Mouse (Mus musculus): ENCODE measurements around the gene Cntn5. TPM values are rescaled to one million over a fixed set of nuclear protein-coding genes. Genes with fewer than 3 reads are reported as not detected.

Cntn5 gene
- total and polyA plus RNA-seq, 2 experiments from 2014 or later = 23.7 to 24.8 TPM

GRCm38 (mm10) chr9:9854791-9855190, 1049.8 kb downstream of the Cntn5 start:
- no peaks in the 10 kb centered on the region for H3K36me3 ChIP-seq (ENCODE audit: insufficient read depth, low read length)
- no peaks in the 10 kb centered on the region for H3K4me1 ChIP-seq (ENCODE audit: insufficient read depth, low read length)
- DNase-seq (ENCODE audit: low spot score) = no peak
- no peak overlapping the region for H3K9ac ChIP-seq (replicated peaks; ENCODE audit: low read length, poor library complexity, severe bottlenecking)
- no peaks in the 10 kb centered on the region for H3K27me3 ChIP-seq (ENCODE audit: insufficient read depth, low read length)
- no peak for ATAC-seq (ENCODE audit: low FRiP score)
- TF ChIP-seq CTCF (IDR thresholded peaks at IDR 0.05) = no peak
- no peaks in the 10 kb centered on the region for H3K9me3 ChIP-seq (ENCODE audit: low read length)
- H3K27ac ChIP-seq (ENCODE audit: low read depth, low read length) = no peak overlapping the region
- 50% methylated on average over 1 of the region's 1 CpGs for whole genome bisulfite sequencing
- H3K4me3 ChIP-seq (ENCODE audit: low read depth, low read length) = no peak overlapping the region
- no peak overlapping the region for H3K4me2 ChIP-seq (ENCODE audit: low read depth, low read length, poor library complexity, severe bottlenecking)

GRCm38 (mm10) chr9:9830231-9830630, 1074.3 kb downstream of the Cntn5 start:
- no peak for ATAC-seq (ENCODE audit: low FRiP score)
- no peak overlapping the region for H3K27ac ChIP-seq (ENCODE audit: low read depth, low read length)
- H3K4me1 ChIP-seq (ENCODE audit: insufficient read depth, low read length) = no peaks in the 10 kb centered on the region
- DNase-seq (ENCODE audit: low spot score) = no peak
- 75% methylated on average over 2 of the region's 2 CpGs for WGBS
- H3K4me3 ChIP-seq (ENCODE audit: low read depth, low read length) = no peak overlapping the region
- no peak overlapping the region for H3K9ac ChIP-seq (replicated peaks; ENCODE audit: low read length, poor library complexity, severe bottlenecking)
- H3K27me3 ChIP-seq (ENCODE audit: insufficient read depth, low read length) = no peaks in the 10 kb centered on the region
- no peaks in the 10 kb centered on the region for H3K36me3 ChIP-seq (ENCODE audit: insufficient read depth, low read length)
- TF ChIP-seq CTCF (IDR thresholded peaks at IDR 0.05) = no peak
- no peak overlapping the region for H3K4me2 ChIP-seq (ENCODE audit: low read depth, low read length, poor library complexity, severe bottlenecking)
- no peaks in the 10 kb centered on the region for H3K9me3 ChIP-seq (ENCODE audit: low read length)

- no peaks in the 10 kb centered on the region for H3K9me3 ChIP-seq (ENCODE audit: low read length)
- DNase-seq (ENCODE audit: low spot score) (no peak), ATAC-seq (ENCODE audit: low FRiP score) (no peak)
- no peaks in the 10 kb centered on the region for H3K36me3 ChIP-seq (ENCODE audit: insufficient read depth, low read length)
- no peak overlapping the region for H3K27ac ChIP-seq (ENCODE audit: low read depth, low read length)
- H3K4me3 ChIP-seq (ENCODE audit: low read depth, low read length) = no peak overlapping the region
- H3K9ac ChIP-seq (replicated peaks; ENCODE audit: low read length, poor library complexity, severe bottlenecking) = no peak overlapping the region
- no peaks in the 10 kb centered on the region for H3K4me1 ChIP-seq (ENCODE audit: insufficient read depth, low read length)
- no peak for TF ChIP-seq CTCF (IDR thresholded peaks at IDR 0.05)
- WGBS = 80% methylated on average over 1 of the region's 1 CpGs
- no peak overlapping the region for H3K4me2 ChIP-seq (ENCODE audit: low read depth, low read length, poor library complexity, severe bottlenecking)
- H3K27me3 ChIP-seq (ENCODE audit: insufficient read depth, low read length) = no peaks in the 10 kb centered on the region
These were observed 1084.6 kb downstream of the Cntn5 start for GRCm38 (mm10) chr9:9819963-9820362.

GRCm38 (mm10) chr9:9817477-9817876, 1087.1 kb downstream of the Cntn5 start:
- Histone ChIP-seq H3K4me1 (ENCODE audit: insufficient read depth, low read length) (no peaks in the 10 kb centered on the region), H3K27ac (ENCODE audit: low read depth, low read length) (no peak overlapping the region), H3K9me3 (ENCODE audit: low read length) (no peaks in the 10 kb centered on the region), H3K4me2 (ENCODE audit: low read depth, low read length, poor library complexity, severe bottlenecking) (no peak overlapping the region), H3K27me3 (ENCODE audit: insufficient read depth, low read length) (no peaks in the 10 kb centered on the region), H3K9ac (replicated peaks; ENCODE audit: low read length, poor library complexity, severe bottlenecking) (no peak overlapping the region), H3K4me3 (ENCODE audit: low read depth, low read length) (no peak overlapping the region), H3K36me3 (ENCODE audit: insufficient read depth, low read length) (no peaks in the 10 kb centered on the region)
- no peak for ATAC-seq (ENCODE audit: low FRiP score)
- TF ChIP-seq CTCF (IDR thresholded peaks at IDR 0.05) = no peak
- peak; percentile 34 for DNase-seq (ENCODE audit: low spot score)
- WGBS = 76% methylated on average over 2 of the region's 2 CpGs

GRCm38 (mm10) chr9:9799546-9799945, 1105.0 kb downstream of the Cntn5 start:
- Histone ChIP-seq H3K4me1 (ENCODE audit: insufficient read depth, low read length) (no peaks in the 10 kb centered on the region), H3K27ac (ENCODE audit: low read depth, low read length) (no peak overlapping the region), H3K36me3 (ENCODE audit: insufficient read depth, low read length) (no peaks in the 10 kb centered on the region), H3K4me3 (ENCODE audit: low read depth, low read length) (no peak overlapping the region), H3K9ac (replicated peaks; ENCODE audit: low read length, poor library complexity, severe bottlenecking) (no peak overlapping the region), H3K9me3 (ENCODE audit: low read length) (no peaks in the 10 kb centered on the region), H3K4me2 (ENCODE audit: low read depth, low read length, poor library complexity, severe bottlenecking) (no peak overlapping the region), H3K27me3 (ENCODE audit: insufficient read depth, low read length) (no peaks in the 10 kb centered on the region)
- WGBS = 86% methylated on average over 2 of the region's 2 CpGs
- ATAC-seq (ENCODE audit: low FRiP score) = no peak
- peak; percentile 22 for DNase-seq (ENCODE audit: low spot score)
- peak; percentile 48; the same call in 1 of the 2 replicates for TF ChIP-seq CTCF (IDR thresholded peaks at IDR 0.05)

GRCm38 (mm10) chr9:9783680-9784079, 1120.9 kb downstream of the Cntn5 start:
- Histone ChIP-seq H3K4me2 (ENCODE audit: low read depth, low read length, poor library complexity, severe bottlenecking) (no peak overlapping the region), H3K9me3 (ENCODE audit: low read length) (no peaks in the 10 kb centered on the region), H3K9ac (replicated peaks; ENCODE audit: low read length, poor library complexity, severe bottlenecking) (no peak overlapping the region), H3K4me3 (ENCODE audit: low read depth, low read length) (no peak overlapping the region), H3K27ac (ENCODE audit: low read depth, low read length) (no peak overlapping the region), H3K4me1 (ENCODE audit: insufficient read depth, low read length) (no peaks in the 10 kb centered on the region), H3K36me3 (ENCODE audit: insufficient read depth, low read length) (no peaks in the 10 kb centered on the region), H3K27me3 (ENCODE audit: insufficient read depth, low read length) (no peaks in the 10 kb centered on the region)
- ATAC-seq (ENCODE audit: low FRiP score) = no peak
- no peak for DNase-seq (ENCODE audit: low spot score)
- 68% methylated on average over 3 of the region's 3 CpGs for WGBS
- peak; percentile 54 for TF ChIP-seq CTCF (IDR thresholded peaks at IDR 0.05)
